Mouse (Mus musculus): ENCODE measurements at regions not wholly inside any gene's neighbourhood (a gene's known extent, or its start where the extent isn't known, plus 50 kb on each side); places are given as distances from the start of the nearest gene placed in this dataset.

GRCm38 (mm10) chr12:97918416-97918815, 340.8 kb downstream of the Galc start:
- ATAC-seq, result no peak
- Histone ChIP-seq H3K27me3 (replicated peaks; ENCODE audit: control insufficient read depth, insufficient read depth, low read length) (no peaks in the 10 kb centered on the region), H3K9me3 (ENCODE audit: control insufficient read depth, low read length) (no peaks in the 10 kb centered on the region), H3K27ac (ENCODE audit: low read depth, low read length) (no peak overlapping the region), H3K9ac (ENCODE audit: low read depth, low read length) (no peak overlapping the region), H3K4me3 (ENCODE audit: low read length) (no peak overlapping the region), H3K4me2 (ENCODE audit: low read length) (no peak overlapping the region), H3K4me1 (ENCODE audit: control insufficient read depth, insufficient read depth, low read depth, low read length) (peaks cover 3% of the 10 kb centered on the region; the same call in 1 of the 2 replicates), H3K36me3 (ENCODE audit: control insufficient read depth, insufficient read depth, low read length) (no peaks in the 10 kb centered on the region)
- 92% methylated on average over 3 of the region's 3 CpGs for WGBS

- 70% methylated on average over 4 of the region's 4 CpGs for WGBS
- Histone ChIP-seq H3K4me3 (ENCODE audit: low read length) (no peak overlapping the region), H3K9me3 (ENCODE audit: control insufficient read depth, low read length) (no peaks in the 10 kb centered on the region), H3K27ac (ENCODE audit: low read depth, low read length) (no peak overlapping the region), H3K4me2 (ENCODE audit: low read length) (no peak overlapping the region), H3K27me3 (replicated peaks; ENCODE audit: control insufficient read depth, insufficient read depth, low read length) (no peaks in the 10 kb centered on the region), H3K36me3 (ENCODE audit: control insufficient read depth, insufficient read depth, low read length) (no peaks in the 10 kb centered on the region), H3K9ac (ENCODE audit: low read depth, low read length) (no peak overlapping the region), H3K4me1 (ENCODE audit: control insufficient read depth, insufficient read depth, low read depth, low read length) (no peaks in the 10 kb centered on the region)
- ATAC-seq, result no peak
Measured at GRCm38 (mm10) chr12:97915026-97915425, 344.2 kb downstream of the Galc start.

- no peaks in the 10 kb centered on the region for H3K36me3 ChIP-seq (ENCODE audit: control insufficient read depth, insufficient read depth, low read length)
- no peak overlapping the region for H3K27ac ChIP-seq (ENCODE audit: low read depth, low read length)
- H3K9ac ChIP-seq (ENCODE audit: low read depth, low read length), result no peak overlapping the region
- H3K4me2 ChIP-seq (ENCODE audit: low read length), result no peak overlapping the region
- H3K27me3 ChIP-seq (replicated peaks; ENCODE audit: control insufficient read depth, insufficient read depth, low read length), result no peaks in the 10 kb centered on the region
- ATAC-seq, result no peak
- H3K9me3 ChIP-seq (ENCODE audit: control insufficient read depth, low read length), result no peaks in the 10 kb centered on the region
- WGBS, result 84% methylated on average over 1 of the region's 1 CpGs
- H3K4me3 ChIP-seq (ENCODE audit: low read length), result no peak overlapping the region
- no peaks in the 10 kb centered on the region for H3K4me1 ChIP-seq (ENCODE audit: control insufficient read depth, insufficient read depth, low read depth, low read length)
Measured at GRCm38 (mm10) chr12:97912730-97913129, 346.5 kb downstream of the Galc start.

GRCm38 (mm10) chr12:97899266-97899665, 360.0 kb downstream of the Galc start:
- H3K27me3 ChIP-seq (replicated peaks; ENCODE audit: control insufficient read depth, insufficient read depth, low read length), result no peaks in the 10 kb centered on the region
- no peak overlapping the region for H3K27ac ChIP-seq (ENCODE audit: low read depth, low read length)
- H3K36me3 ChIP-seq (ENCODE audit: control insufficient read depth, insufficient read depth, low read length), result no peaks in the 10 kb centered on the region
- H3K9me3 ChIP-seq (ENCODE audit: control insufficient read depth, low read length), result no peaks in the 10 kb centered on the region
- H3K4me1 ChIP-seq (ENCODE audit: control insufficient read depth, insufficient read depth, low read depth, low read length), result no peaks in the 10 kb centered on the region
- no peak for ATAC-seq
- WGBS, result 42% methylated on average over 5 of the region's 5 CpGs
- H3K4me2 ChIP-seq (ENCODE audit: low read length), result no peak overlapping the region
- no peak overlapping the region for H3K9ac ChIP-seq (ENCODE audit: low read depth, low read length)
- no peak overlapping the region for H3K4me3 ChIP-seq (ENCODE audit: low read length)

- Histone ChIP-seq H3K4me3 (ENCODE audit: low read length) (no peak overlapping the region), H3K4me2 (ENCODE audit: low read length) (no peak overlapping the region), H3K9ac (ENCODE audit: low read depth, low read length) (no peak overlapping the region), H3K9me3 (ENCODE audit: control insufficient read depth, low read length) (no peaks in the 10 kb centered on the region), H3K27me3 (replicated peaks; ENCODE audit: control insufficient read depth, insufficient read depth, low read length) (no peaks in the 10 kb centered on the region), H3K27ac (ENCODE audit: low read depth, low read length) (no peak overlapping the region), H3K4me1 (ENCODE audit: control insufficient read depth, insufficient read depth, low read depth, low read length) (no peaks in the 10 kb centered on the region), H3K36me3 (ENCODE audit: control insufficient read depth, insufficient read depth, low read length) (no peaks in the 10 kb centered on the region)
- no peak for ATAC-seq
- WGBS, result 80% methylated on average over 2 of the region's 2 CpGs
Measured at GRCm38 (mm10) chr12:97898178-97898577, 361.1 kb downstream of the Galc start.

GRCm38 (mm10) chr12:97895981-97896380, 363.3 kb downstream of the Galc start:
- H3K27me3 ChIP-seq (replicated peaks; ENCODE audit: control insufficient read depth, insufficient read depth, low read length), result no peaks in the 10 kb centered on the region
- 91% methylated on average over 2 of the region's 2 CpGs for WGBS
- no peak for ATAC-seq
- H3K9me3 ChIP-seq (ENCODE audit: control insufficient read depth, low read length), result no peaks in the 10 kb centered on the region
- no peak overlapping the region for H3K27ac ChIP-seq (ENCODE audit: low read depth, low read length)
- no peak overlapping the region for H3K4me3 ChIP-seq (ENCODE audit: low read length)
- H3K36me3 ChIP-seq (ENCODE audit: control insufficient read depth, insufficient read depth, low read length), result no peaks in the 10 kb centered on the region
- no peaks in the 10 kb centered on the region for H3K4me1 ChIP-seq (ENCODE audit: control insufficient read depth, insufficient read depth, low read depth, low read length)
- H3K9ac ChIP-seq (ENCODE audit: low read depth, low read length), result no peak overlapping the region
- no peak overlapping the region for H3K4me2 ChIP-seq (ENCODE audit: low read length)

- no peaks in the 10 kb centered on the region for H3K9me3 ChIP-seq (ENCODE audit: control insufficient read depth, low read length)
- H3K9ac ChIP-seq (ENCODE audit: low read depth, low read length), result peak overlapping the region; percentile 14; the same call in 1 of the 2 replicates
- H3K4me1 ChIP-seq (ENCODE audit: control insufficient read depth, insufficient read depth, low read depth, low read length), result peaks cover 11% of the 10 kb centered on the region
- no peaks in the 10 kb centered on the region for H3K27me3 ChIP-seq (replicated peaks; ENCODE audit: control insufficient read depth, insufficient read depth, low read length)
- H3K4me2 ChIP-seq (ENCODE audit: low read length), result peak overlapping the region; percentile 34
- ATAC-seq, result peak; percentile 79
- H3K27ac ChIP-seq (ENCODE audit: low read depth, low read length), result peak overlapping the region; percentile 26; the same call in 1 of the 2 replicates
- no peaks in the 10 kb centered on the region for H3K36me3 ChIP-seq (ENCODE audit: control insufficient read depth, insufficient read depth, low read length)
- peak overlapping the region; percentile 1; the same call in 1 of the 2 replicates for H3K4me3 ChIP-seq (ENCODE audit: low read length)
- WGBS, result 12% methylated on average over 12 of the region's 12 CpGs
Measured at GRCm38 (mm10) chr12:97888801-97889455, 370.3 kb downstream of the Galc start.

- no peaks in the 10 kb centered on the region for H3K36me3 ChIP-seq (ENCODE audit: control insufficient read depth, insufficient read depth, low read length)
- peak; percentile 37; the same call in 1 of the 2 replicates for ATAC-seq
- H3K4me1 ChIP-seq (ENCODE audit: control insufficient read depth, insufficient read depth, low read depth, low read length), result peaks cover 11% of the 10 kb centered on the region
- H3K27me3 ChIP-seq (replicated peaks; ENCODE audit: control insufficient read depth, insufficient read depth, low read length), result no peaks in the 10 kb centered on the region
- peak overlapping the region; percentile 9; the same call in 1 of the 2 replicates for H3K27ac ChIP-seq (ENCODE audit: low read depth, low read length)
- H3K4me2 ChIP-seq (ENCODE audit: low read length), result peak overlapping the region; percentile 34
- H3K9me3 ChIP-seq (ENCODE audit: control insufficient read depth, low read length), result no peaks in the 10 kb centered on the region
- peak overlapping the region; percentile 14; the same call in 1 of the 2 replicates for H3K9ac ChIP-seq (ENCODE audit: low read depth, low read length)
- H3K4me3 ChIP-seq (ENCODE audit: low read length), result no peak overlapping the region
- WGBS, result 19% methylated on average over 6 of the region's 6 CpGs
Measured at GRCm38 (mm10) chr12:97888291-97888800, 370.9 kb downstream of the Galc start.

GRCm38 (mm10) chr12:97882439-97882838, 376.8 kb downstream of the Galc start:
- H3K4me3 ChIP-seq (ENCODE audit: low read length), result no peak overlapping the region
- H3K4me1 ChIP-seq (ENCODE audit: control insufficient read depth, insufficient read depth, low read depth, low read length), result no peaks in the 10 kb centered on the region
- H3K27me3 ChIP-seq (replicated peaks; ENCODE audit: control insufficient read depth, insufficient read depth, low read length), result no peaks in the 10 kb centered on the region
- 57% methylated on average over 4 of the region's 4 CpGs for WGBS
- H3K4me2 ChIP-seq (ENCODE audit: low read length), result no peak overlapping the region
- peak; percentile 56; the same call in 1 of the 2 replicates for ATAC-seq
- H3K27ac ChIP-seq (ENCODE audit: low read depth, low read length), result no peak overlapping the region
- H3K9me3 ChIP-seq (ENCODE audit: control insufficient read depth, low read length), result no peaks in the 10 kb centered on the region
- H3K36me3 ChIP-seq (ENCODE audit: control insufficient read depth, insufficient read depth, low read length), result no peaks in the 10 kb centered on the region
- H3K9ac ChIP-seq (ENCODE audit: low read depth, low read length), result no peak overlapping the region

All from hindbrain, embryonic 16.5 days (tissue).